Mouse (Mus musculus): ENCODE results near the gene Ccdc80. TPM values are rescaled to one million over a fixed set of nuclear protein-coding genes. Genes with fewer than 3 reads are reported as not detected.

Ccdc80 gene
- total RNA-seq, 2 experiments from 2014 or later, result 5.1 to 5.7 TPM

DNA sequence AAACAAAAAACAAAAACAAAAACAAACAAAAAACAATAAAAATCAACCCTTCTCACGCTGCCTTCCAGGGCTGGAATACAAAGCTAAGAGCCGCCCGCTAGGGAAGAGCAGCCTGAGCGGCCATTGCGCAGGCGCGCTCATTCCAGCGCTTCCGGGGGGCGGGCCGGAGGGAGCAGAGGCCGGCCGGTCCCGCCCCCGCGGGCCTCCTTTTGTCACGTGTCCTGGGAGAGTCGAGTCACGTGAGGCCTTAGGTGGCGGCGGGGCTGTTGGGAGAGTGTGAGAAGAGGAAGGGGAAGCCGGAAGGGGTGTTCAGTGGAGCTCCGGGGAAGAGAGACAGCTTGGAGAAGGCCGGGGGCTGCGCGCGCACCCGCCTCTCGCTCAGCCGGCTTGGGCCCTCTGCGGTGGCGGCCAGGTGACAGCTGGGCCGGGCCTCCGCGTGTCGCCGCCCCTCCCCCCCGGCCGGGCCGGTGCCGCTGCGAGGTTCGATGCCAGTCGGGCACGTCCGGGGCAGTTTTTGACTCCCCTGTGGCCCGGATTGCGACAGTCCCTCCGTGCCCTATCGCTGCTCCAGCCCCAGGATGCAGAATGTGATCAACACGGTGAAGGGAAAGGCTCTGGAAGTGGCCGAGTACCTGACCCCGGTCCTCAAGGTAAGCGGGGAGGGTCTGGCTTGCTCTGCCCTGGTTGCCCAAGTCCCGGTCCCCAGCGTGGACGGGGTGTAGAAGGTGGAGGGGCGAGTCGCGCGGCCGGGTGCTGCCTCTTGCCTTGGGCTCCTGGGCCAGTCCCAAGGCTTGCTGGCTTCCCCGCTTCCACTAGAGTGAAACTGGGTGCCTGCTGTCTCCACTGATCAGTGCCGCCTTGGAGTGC is 65.6 kb downstream of the Ccdc80 start, which contains the start of the genes Slc35a5 and Atg3:
Slc35a5 (minus strand) TSS at position 185 of the 867 bp plus-strand sequence.
Atg3 (plus strand) TSS at position 264 of the 867 bp plus-strand sequence.
- Histone ChIP-seq H3K4me3 (peak within 1 kb of the TSS; percentile 92), H3K27ac (peak within 1 kb of the TSS; percentile 96)
- DNase-seq (ENCODE audit: extremely low spot score in 1 of 2, low spot score in 2 of 2), result peak; percentile 93 to 95
- intact Hi-C loops (cut with DNase I), result no loop called here
- TF ChIP-seq CTCF (IDR thresholded peaks at IDR 0.05), result no peak; the same call in 1 of the 2 replicates

DNA sequence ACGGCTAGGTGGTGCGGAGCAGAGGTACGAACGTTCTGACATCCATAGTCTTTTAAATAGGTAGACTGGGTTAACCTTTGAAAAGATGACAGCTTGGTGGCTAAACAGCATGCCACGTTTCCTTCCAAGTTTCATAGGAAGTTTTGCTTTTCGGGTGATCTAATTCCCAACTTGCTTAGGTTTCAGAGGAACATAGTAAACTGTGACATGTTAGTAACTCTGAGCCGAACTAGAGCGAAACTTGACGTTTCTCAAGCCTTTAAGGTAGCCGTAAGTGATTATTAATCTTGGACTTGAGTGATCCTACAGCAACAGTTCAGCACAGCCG is 66.2 kb downstream of the Ccdc80 start:
- DNase-seq (ENCODE audit: extremely low spot score in 1 of 2, low spot score in 2 of 2), result no peak
- Histone ChIP-seq H3K4me3 (peak overlapping the region; percentile 92), H3K27ac (peak overlapping the region; percentile 96)
- intact Hi-C loops (cut with DNase I), result no loop called here
- TF ChIP-seq CTCF (IDR thresholded peaks at IDR 0.05), result no peak

Other genes starting within 250 kb of the Ccdc80 start
- gene Cd200r2, start 226.3 kb upstream of the Ccdc80 start, total RNA-seq (2021), result not detected
- gene Cd200r3, start 149.7 kb upstream of the Ccdc80 start, total RNA-seq (2021), result not detected
- 10 to 100 TPM; 43.7 to 51.8 TPM for gene Slc35a5, start 65.3 kb downstream of the Ccdc80 start, total RNA-seq (2021)
- gene Atg3, start 65.4 kb downstream of the Ccdc80 start, total RNA-seq (2021), result 10 to 100 TPM; 42.0 to 47.0 TPM
- under 1 TPM; 0.28 to 0.54 TPM for gene Btla, start 130.9 kb downstream of the Ccdc80 start, total RNA-seq (2021)